9 mouse cellular contexts compared by ENCODE assay signal in the genomic region with DNA sequence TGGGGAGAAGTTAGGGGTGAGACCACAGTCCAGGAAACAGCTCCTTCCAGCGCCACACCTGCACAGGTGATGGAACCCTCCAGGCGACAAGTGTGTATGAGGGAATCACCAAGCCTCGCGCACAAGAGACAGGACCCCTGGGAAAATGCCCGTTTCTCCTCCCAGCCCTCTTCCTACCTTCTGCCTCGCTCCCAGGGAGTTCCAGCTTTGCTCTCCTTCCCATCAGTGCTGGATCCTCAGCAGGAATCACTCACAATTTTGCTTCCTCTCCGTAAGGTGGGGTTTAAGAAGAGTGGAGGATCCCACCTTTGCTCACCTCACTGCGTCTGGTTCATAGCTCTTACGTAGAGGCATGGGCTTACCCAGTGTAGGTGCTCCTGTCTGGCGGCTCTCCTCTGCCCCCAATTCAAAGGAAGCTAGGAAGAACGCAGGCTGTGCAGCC. TPM values are rescaled to one million over a fixed set of nuclear protein-coding genes. Genes with fewer than 3 reads are reported as not detected.
DNase-seq lines count a peak whose midpoint lies in the region; ATAC-seq and TF ChIP-seq lines count a peak whose summit lies in the region.
"Had no signal": no experiment of that assay in that cellular context is flagged by ENCODE, and none has a peak within 500 bp of the region (broad histone marks: within the 10 kb centered on the region; RNA-seq: fewer than 3 reads in every experiment).

No protein-coding gene starts in this region.

- intact Hi-C loops in heart, adult 2 months (cut with DNase I): no loop called here

- peak overlapping the region; percentile 62 for H3K4me3 ChIP-seq in heart, adult 2 months
- H3K4me3 ChIP-seq in CH12.LX (replicated peaks in 1 of 3; ENCODE audit: low read depth in 2 of 3, low read length in 2 of 3, poor library complexity in 1 of 3): no peak overlapping the region
- peak overlapping the region; percentile 60 for H3K4me3 ChIP-seq in forebrain, embryonic 14.5 days (ENCODE audit: low read depth, low read length)
- peak overlapping the region; percentile 54 for H3K4me3 ChIP-seq in limb, embryonic 14.5 days (replicated peaks; ENCODE audit: low read length)

- H3K4me1 ChIP-seq in heart, adult 2 months (ENCODE audit: control insufficient read depth, insufficient read depth, low read length): peaks cover 3% of the 10 kb centered on the region; the same call in 1 of the 2 replicates
- H3K4me1 ChIP-seq in CH12.LX (ENCODE audit: control insufficient read depth in 1 of 2, insufficient read depth in 2 of 2): peaks cover 10 to 15% of the 10 kb centered on the region in 2 experiments
- H3K4me1 ChIP-seq in forebrain, embryonic 14.5 days (ENCODE audit: control insufficient read depth, insufficient read depth, low read length): peaks cover 4% of the 10 kb centered on the region; the same call in 1 of the 2 replicates
- H3K4me1 ChIP-seq in limb, embryonic 14.5 days (ENCODE audit: control insufficient read depth, insufficient read depth, low read length): peaks cover 15% of the 10 kb centered on the region

- no peaks in the 10 kb centered on the region for H3K36me3 ChIP-seq in heart, adult 2 months (ENCODE audit: control insufficient read depth, insufficient read depth, low read length)
- H3K36me3 ChIP-seq in CH12.LX (replicated peaks in 1 of 2; ENCODE audit: control insufficient read depth in 1 of 2, insufficient read depth in 1 of 2, low read length in 1 of 2): no peaks in the 10 kb centered on the region
- H3K36me3 ChIP-seq in forebrain, embryonic 14.5 days (ENCODE audit: control insufficient read depth, insufficient read depth, low read length): no peaks in the 10 kb centered on the region
- H3K36me3 ChIP-seq in limb, embryonic 14.5 days (ENCODE audit: control insufficient read depth, insufficient read depth, low read length): no peaks in the 10 kb centered on the region

- no peaks in the 10 kb centered on the region for H3K27me3 ChIP-seq in heart, adult 2 months (ENCODE audit: control insufficient read depth, insufficient read depth, low read length)
- H3K27me3 ChIP-seq in CH12.LX (replicated peaks): peaks cover 48% of the 10 kb centered on the region
- no peaks in the 10 kb centered on the region for H3K27me3 ChIP-seq in forebrain, embryonic 14.5 days (replicated peaks; ENCODE audit: control insufficient read depth, insufficient read depth, low read length)
- no peaks in the 10 kb centered on the region; the same call in 1 of the 2 replicates for H3K27me3 ChIP-seq in limb, embryonic 14.5 days (ENCODE audit: control insufficient read depth, insufficient read depth, low read length)

- no peaks in the 10 kb centered on the region for H3K79me2 ChIP-seq in heart, adult 2 months (replicated peaks; ENCODE audit: control insufficient read depth, insufficient read depth, low read length)
- H3K79me2 ChIP-seq in CH12.LX (replicated peaks; ENCODE audit: control insufficient read depth, extremely low read depth, insufficient read depth, poor library complexity, severe bottlenecking): no peaks in the 10 kb centered on the region

- no peak for TF ChIP-seq POLR2A in heart, adult 2 months (IDR thresholded peaks at IDR 0.05; ENCODE audit: insufficient read depth, low read depth, low read length)
- no peak for TF ChIP-seq POLR2A in CH12.LX (IDR thresholded peaks at IDR 0.05; ENCODE audit: low read depth, low read length)
- no peak for TF ChIP-seq POLR2A in limb, embryonic 14.5 days (IDR thresholded peaks at IDR 0.05; ENCODE audit: borderline replicate concordance, extremely low read depth, insufficient read depth, insufficient read length)

- WGBS in heart, adult 2 months: 11% methylated on average over 11 of the region's 11 CpGs
- WGBS in forebrain, embryonic 14.5 days: 4% methylated on average over 11 of the region's 11 CpGs
- WGBS in limb, embryonic 14.5 days: 5% methylated on average over 11 of the region's 11 CpGs

- DNase-seq in heart, adult 2 months: no peak
- DNase-seq in heart, adult 9 months (ENCODE audit: low spot score in 2 of 2): no peak
- no peak for DNase-seq in CH12.LX (ENCODE audit: extremely low read depth)
- DNase-seq in forebrain, embryonic 14.5 days (ENCODE audit: low spot score): peak; percentile 13
- DNase-seq in limb, embryonic 14.5 days (ENCODE audit: low spot score): no peak
- DNase-seq in right cerebral cortex, postnatal 4 days: peak; percentile 32
- no peak for DNase-seq in spleen, adult 12 weeks (ENCODE audit: low spot score)
- DNase-seq in gastrocnemius, adult 8-10 months (ENCODE audit: low spot score in 2 of 2): no peak

- TF ChIP-seq EP300 in heart, adult 2 months (IDR thresholded peaks at IDR 0.05; ENCODE audit: insufficient read depth, low read depth, low read length): no peak
- no peak for TF ChIP-seq EP300 in CH12.LX (IDR thresholded peaks at IDR 0.05; ENCODE audit: low read length)

- TF ChIP-seq RAD21 in CH12.LX (IDR thresholded peaks at IDR 0.05; ENCODE audit: low read depth, low read length): no peak

- H3K4me2 ChIP-seq in CH12.LX (ENCODE audit: insufficient read depth, low read depth, poor library complexity, severe bottlenecking): peak overlapping the region; percentile 61
- peak overlapping the region; percentile 90 for H3K4me2 ChIP-seq in forebrain, embryonic 14.5 days (ENCODE audit: low read length)
- H3K4me2 ChIP-seq in limb, embryonic 14.5 days (replicated peaks; ENCODE audit: low read depth, low read length, severe bottlenecking): peak overlapping the region; percentile 97

- in situ Hi-C loops in CH12.LX (cut with MboI; ENCODE audit: low pct_ligation_motif_present, low pct_unique_long_range_greater_than_20kb, low sequenced_read_pairs): no loop called here

- dilution Hi-C loops in CH12.LX (cut with MboI; ENCODE audit: extremely low pct_ligation_motif_present, extremely low pct_unique_long_range_greater_than_20kb, low sequenced_read_pairs): no loop called here

- H3K27ac ChIP-seq in heart, adult 2 months: no peak overlapping the region
- H3K27ac ChIP-seq in CH12.LX (ENCODE audit: insufficient read depth, low read depth): no peak overlapping the region
- H3K27ac ChIP-seq in forebrain, embryonic 14.5 days (ENCODE audit: low read depth, low read length): no peak overlapping the region; the same call in 1 of the 2 replicates
- H3K27ac ChIP-seq in limb, embryonic 14.5 days (replicated peaks; ENCODE audit: low read depth, low read length): no peak overlapping the region

- peak overlapping the region; percentile 12; the same call in 1 of the 2 replicates for H3K9ac ChIP-seq in heart, adult 2 months (ENCODE audit: low read depth, low read length)
- H3K9ac ChIP-seq in CH12.LX (ENCODE audit: insufficient read depth, low read depth): no peak overlapping the region
- peak overlapping the region; percentile 70 for H3K9ac ChIP-seq in forebrain, embryonic 14.5 days (ENCODE audit: low read length)
- H3K9ac ChIP-seq in limb, embryonic 14.5 days (ENCODE audit: low read depth, low read length, severe bottlenecking): no peak overlapping the region

- no peaks in the 10 kb centered on the region for H3K9me3 ChIP-seq in CH12.LX (replicated peaks; ENCODE audit: low read length)
- no peaks in the 10 kb centered on the region for H3K9me3 ChIP-seq in forebrain, embryonic 14.5 days (replicated peaks; ENCODE audit: control insufficient read depth, low read length)
- no peaks in the 10 kb centered on the region for H3K9me3 ChIP-seq in limb, embryonic 14.5 days (ENCODE audit: control insufficient read depth, low read length)

- ATAC-seq in forebrain, embryonic 14.5 days: peak; percentile 18; the same call in 1 of the 2 replicates
- ATAC-seq in limb, embryonic 14.5 days (ENCODE audit: low FRiP score, low read depth): no peak

- no peak for TF ChIP-seq CTCF in heart, adult 2 months (IDR thresholded peaks at IDR 0.05)
- TF ChIP-seq CTCF in CH12.LX (conservative IDR thresholded peaks at IDR 0.05 in 1 of 2, IDR thresholded peaks at IDR 0.05 in 1 of 2; ENCODE audit: low read depth in 2 of 2, low read length in 2 of 2): no peak

TF ChIP-seq in CH12.LX, 34 proteins besides CTCF, POLR2A, EP300 and RAD21:
- TF ChIP-seq CHD2 (IDR thresholded peaks at IDR 0.05; ENCODE audit: low read length): no peak
- TF ChIP-seq USF2 (conservative IDR thresholded peaks at IDR 0.05; ENCODE audit: low read depth, low read length): no peak
- TF ChIP-seq CHD1 (IDR thresholded peaks at IDR 0.05; ENCODE audit: low read depth, low read length): no peak
- no peak for TF ChIP-seq KAT2A (IDR thresholded peaks at IDR 0.05; ENCODE audit: insufficient replicate concordance, low read length)
- no peak for TF ChIP-seq NELFE (IDR thresholded peaks at IDR 0.05; ENCODE audit: low read depth, low read length)
- TF ChIP-seq ZNF384 (IDR thresholded peaks at IDR 0.05; ENCODE audit: low read depth, low read length): no peak
- no peak for TF ChIP-seq GABPA (IDR thresholded peaks at IDR 0.05; ENCODE audit: insufficient replicate concordance, low read depth, low read length)
- no peak for TF ChIP-seq SIN3A (IDR thresholded peaks at IDR 0.05; ENCODE audit: low read length)
- no peak for TF ChIP-seq ETS1 (conservative IDR thresholded peaks at IDR 0.05; ENCODE audit: low read depth, low read length)
- TF ChIP-seq BHLHE40 (IDR thresholded peaks at IDR 0.05; ENCODE audit: low read depth, low read length): no peak
- no peak for TF ChIP-seq SMC3 (IDR thresholded peaks at IDR 0.05; ENCODE audit: low read depth, low read length)
- no peak for TF ChIP-seq TBP (conservative IDR thresholded peaks at IDR 0.05; ENCODE audit: low read depth, low read length)
- no peak for TF ChIP-seq ZMIZ1 (IDR thresholded peaks at IDR 0.05; ENCODE audit: low read depth, low read length)
- no peak for TF ChIP-seq ZC3H11A (IDR thresholded peaks at IDR 0.05; ENCODE audit: low read depth, low read length)
- no peak for TF ChIP-seq ZKSCAN1 (IDR thresholded peaks at IDR 0.05; ENCODE audit: borderline replicate concordance, low read depth, low read length)

RNA-seq across cellular contexts. Expression of gene Fam81a, which starts 0.5 kb away (rescaled TPM):
- total RNA-seq in heart, adult 2 months (2021): 10 to 100 TPM; 30.7 to 32.6 TPM
- polyA plus RNA-seq in heart, adult 2 months (2012; rRNA removed): 7.0 and 9.0 TPM in 2 replicates
- 0.04 and 0.13 TPM in 2 replicates for total RNA-seq in CH12.LX (2012; rRNA removed)
- 0.09 TPM in 1 of 2 replicates, not detected in the other for total RNA-seq in CH12.LX (2014; rRNA removed)
- polyA plus RNA-seq in CH12.LX (2012; ENCODE audit: insufficient read length, low read depth): not detected in 2 replicates
- polyA plus RNA-seq in forebrain, embryonic 14.5 days (2014; fragmentation: Nextera tagmentation; extraction: Ambion mirVana): 5.6 and 8.4 TPM in 2 replicates
- polyA plus RNA-seq in limb, embryonic 14.5 days (2012; rRNA removed): 3.2 TPM in 2 replicates
- polyA plus RNA-seq in limb, embryonic 14.5 days (2014; fragmentation: Nextera tagmentation; extraction: Ambion mirVana): 6.2 and 6.7 TPM in 2 replicates
- under 1 TPM; 0.68 to 0.97 (median 0.85) TPM for total RNA-seq in gastrocnemius, adult 8-10 months (2022)
- polyA plus RNA-seq: erythroblast, embryonic 14.5 days had no signal

Comparison
In these comparisons a context has a peak if more than half of its experiments do, and no peak if none do; other contexts are left out.
1. DNase-seq: peak in forebrain, embryonic 14.5 days (single experiment) and right cerebral cortex, postnatal 4 days (single experiment); none in heart, adult 2 months (0 of 2), heart, adult 9 months (0 of 2), CH12.LX (single experiment), limb, embryonic 14.5 days (single experiment), spleen, adult 12 weeks (single experiment) and gastrocnemius, adult 8-10 months (0 of 2).
2. H3K4me3 ChIP-seq: peak in heart, adult 2 months (single experiment), forebrain, embryonic 14.5 days (single experiment) and limb, embryonic 14.5 days (single experiment); none in CH12.LX (0 of 3).
3. H3K9ac ChIP-seq: peak in heart, adult 2 months (single experiment) and forebrain, embryonic 14.5 days (single experiment); none in CH12.LX (single experiment) and limb, embryonic 14.5 days (single experiment).
4. Peak in every context shown above with its lines, with median percentiles within 50 percentile points of each other: H3K4me2 ChIP-seq.